Mouse (Mus musculus): Measurements from ENCODE around the gene Sbk1.

The Sbk1 gene

GRCm38 (mm10) chr7:126335556-126335955, 63.1 kb downstream of the Sbk1 start:
- 97% methylated on average over 1 of the region's 1 CpGs for WGBS

- 89% methylated on average over 8 of the region's 8 CpGs for WGBS
Observed at GRCm38 (mm10) chr7:126338906-126339305, 66.5 kb downstream of the Sbk1 start.

DNA sequence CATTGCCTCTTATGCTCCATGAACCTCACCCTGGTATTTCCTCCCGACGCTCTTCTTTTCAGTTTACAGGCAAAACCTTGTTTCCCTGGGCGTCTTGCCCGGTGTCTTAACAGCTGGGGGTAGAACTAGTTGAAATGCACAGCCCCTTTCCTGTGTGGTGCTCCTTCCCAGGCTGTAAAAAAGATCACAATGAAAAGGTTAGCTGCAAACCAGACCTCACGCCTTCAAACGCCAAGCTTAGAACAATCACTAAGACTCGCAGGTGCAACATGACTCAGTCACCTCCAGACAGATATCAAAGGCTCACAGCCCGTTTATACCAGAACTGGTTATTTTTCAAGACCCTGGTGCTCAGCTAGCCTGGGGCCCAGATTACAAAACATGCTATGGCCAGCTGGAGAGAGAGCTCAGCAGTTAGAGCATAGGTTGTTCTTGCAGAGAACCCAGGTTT, 67.1 kb downstream of the Sbk1 start:
- WGBS = 69% methylated on average over 8 of the region's 8 CpGs

DNA sequence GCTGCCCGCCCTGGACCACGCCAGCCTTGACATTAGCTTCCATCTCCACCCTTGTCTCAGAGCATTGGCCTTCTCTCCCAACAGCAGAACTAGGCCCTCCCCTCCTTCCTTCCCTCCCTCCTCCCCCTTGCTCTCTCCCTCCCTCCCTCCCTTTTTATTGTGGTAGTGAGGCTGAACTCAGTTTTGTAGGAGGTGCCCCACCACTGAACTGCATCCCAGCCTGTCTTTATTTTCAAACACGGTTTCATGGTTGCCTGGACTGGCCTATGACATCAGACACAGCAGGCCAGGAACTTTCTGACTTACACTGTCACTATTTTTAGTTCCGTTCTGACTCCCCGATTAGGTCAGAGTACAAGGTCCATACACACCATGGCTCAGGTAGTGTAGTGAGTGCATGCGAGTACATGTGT, 67.8 kb downstream of the Sbk1 start:
- 75% methylated on average over 6 of the region's 6 CpGs for WGBS

DNA sequence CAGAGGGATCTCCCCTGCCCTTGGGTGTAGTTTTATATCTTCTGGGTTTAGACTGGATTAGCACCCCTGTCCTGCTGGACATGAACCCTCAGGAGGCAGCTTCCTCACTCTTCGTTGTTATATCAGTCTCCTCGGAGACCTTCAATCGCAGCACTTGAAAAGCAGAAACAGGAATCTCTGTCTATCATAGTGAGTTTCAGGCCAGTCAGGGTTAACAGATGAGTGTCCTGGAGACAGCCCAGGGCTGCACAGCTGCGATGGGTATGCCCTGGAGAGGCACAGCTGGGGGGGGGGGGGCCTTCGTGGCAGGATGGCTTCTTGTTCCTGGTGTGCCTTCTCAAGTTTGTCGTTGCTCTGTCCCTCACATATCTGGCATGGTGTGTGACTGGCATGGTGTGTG, 68.5 kb downstream of the Sbk1 start:
- 55% methylated on average over 6 of the region's 6 CpGs for WGBS
